Mouse (Mus musculus): ENCODE measurements at regions not wholly inside any gene's neighbourhood (a gene's known extent, or its start where the extent isn't known, plus 50 kb on each side); places are given as distances from the start of the nearest gene placed in this dataset.

DNA sequence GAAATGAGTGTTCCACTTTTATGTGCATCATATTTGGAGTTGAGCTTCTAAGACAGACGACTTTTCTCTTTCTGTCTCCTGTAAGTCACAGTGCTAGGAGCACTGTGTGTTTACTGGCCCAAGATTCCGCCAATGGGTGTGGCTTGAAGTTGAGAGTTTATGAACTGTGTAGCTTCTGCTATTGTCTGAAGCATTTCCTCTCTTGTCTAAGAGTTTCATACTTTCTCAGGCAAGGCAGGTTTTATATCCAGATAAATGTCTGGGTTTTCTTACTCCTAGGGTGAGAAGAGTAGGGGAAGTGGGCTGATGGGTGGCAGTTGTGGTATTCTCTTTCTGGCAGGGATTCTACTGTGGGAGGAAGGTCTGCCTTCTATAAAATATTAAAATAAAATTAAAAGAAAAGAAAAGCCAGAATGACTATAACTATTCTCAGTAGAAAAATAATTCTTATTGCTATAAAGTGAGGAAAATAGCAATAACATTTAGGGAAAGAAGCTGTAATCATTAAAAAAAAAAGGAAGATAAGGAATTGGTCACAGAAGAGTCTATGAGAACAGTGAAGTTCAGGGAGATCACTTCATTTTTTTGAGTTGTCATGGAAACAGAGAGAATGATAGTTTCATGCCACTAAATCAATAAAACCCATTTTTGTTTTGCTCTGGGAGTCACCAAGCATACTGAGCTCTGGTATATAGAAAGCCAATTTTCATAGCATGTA, 147.9 kb upstream of the Cdkn2b start:
- 64% methylated on average over 2 of the region's 2 CpGs for WGBS
- Histone ChIP-seq H3K4me2 (replicated peaks; ENCODE audit: low read depth, low read length, severe bottlenecking) (no peak overlapping the region), H3K4me3 (replicated peaks; ENCODE audit: low read length) (no peak overlapping the region), H3K4me1 (ENCODE audit: control insufficient read depth, insufficient read depth, low read length) (no peaks in the 10 kb centered on the region), H3K9me3 (ENCODE audit: control insufficient read depth, low read length) (no peaks in the 10 kb centered on the region), H3K36me3 (ENCODE audit: control insufficient read depth, insufficient read depth, low read length) (no peaks in the 10 kb centered on the region), H3K27me3 (ENCODE audit: control insufficient read depth, insufficient read depth, low read length) (no peaks in the 10 kb centered on the region), H3K9ac (ENCODE audit: low read depth, low read length, severe bottlenecking) (no peak overlapping the region), H3K27ac (replicated peaks; ENCODE audit: low read depth, low read length) (no peak overlapping the region)
- TF ChIP-seq POLR2A (IDR thresholded peaks at IDR 0.05; ENCODE audit: borderline replicate concordance, extremely low read depth, insufficient read depth, insufficient read length): no peak
- no peak for ATAC-seq (ENCODE audit: low FRiP score, low read depth)
- DNase-seq (ENCODE audit: low spot score): no peak

DNA sequence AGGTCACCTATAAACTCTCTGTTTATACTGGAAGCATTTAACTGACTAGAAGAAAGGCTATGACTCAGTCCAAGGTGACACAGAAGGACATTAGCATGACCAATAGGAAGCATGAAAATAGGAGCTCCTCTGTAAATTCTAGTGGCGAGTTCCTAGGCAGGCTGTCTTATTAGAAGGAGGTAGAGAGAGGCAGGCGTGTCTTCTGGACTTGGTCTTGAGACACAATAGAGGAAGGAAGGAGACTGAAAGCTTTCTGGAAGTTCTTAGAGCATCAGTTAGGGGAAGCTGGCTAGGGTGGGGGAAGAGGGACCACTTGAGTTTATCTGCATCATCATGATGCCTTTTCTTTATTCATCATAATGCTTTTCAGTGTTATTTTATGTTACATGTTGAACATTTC, 147.0 kb upstream of the Cdkn2b start:
- ATAC-seq (ENCODE audit: low FRiP score, low read depth): no peak
- Histone ChIP-seq H3K9me3 (ENCODE audit: control insufficient read depth, low read length) (no peaks in the 10 kb centered on the region), H3K36me3 (ENCODE audit: control insufficient read depth, insufficient read depth, low read length) (no peaks in the 10 kb centered on the region), H3K4me1 (ENCODE audit: control insufficient read depth, insufficient read depth, low read length) (no peaks in the 10 kb centered on the region), H3K4me3 (replicated peaks; ENCODE audit: low read length) (no peak overlapping the region), H3K27ac (replicated peaks; ENCODE audit: low read depth, low read length) (no peak overlapping the region), H3K27me3 (ENCODE audit: control insufficient read depth, insufficient read depth, low read length) (no peaks in the 10 kb centered on the region), H3K9ac (ENCODE audit: low read depth, low read length, severe bottlenecking) (no peak overlapping the region), H3K4me2 (replicated peaks; ENCODE audit: low read depth, low read length, severe bottlenecking) (no peak overlapping the region)
- WGBS: 65% methylated on average over 2 of the region's 2 CpGs
- no peak for TF ChIP-seq POLR2A (IDR thresholded peaks at IDR 0.05; ENCODE audit: borderline replicate concordance, extremely low read depth, insufficient read depth, insufficient read length)
- DNase-seq (ENCODE audit: low spot score): no peak

- DNase-seq (ENCODE audit: low spot score): no peak
- no peak overlapping the region for H3K4me3 ChIP-seq (replicated peaks; ENCODE audit: low read length)
- no peaks in the 10 kb centered on the region for H3K27me3 ChIP-seq (ENCODE audit: control insufficient read depth, insufficient read depth, low read length)
- no peak overlapping the region for H3K9ac ChIP-seq (ENCODE audit: low read depth, low read length, severe bottlenecking)
- H3K27ac ChIP-seq (replicated peaks; ENCODE audit: low read depth, low read length): no peak overlapping the region
- no peak overlapping the region for H3K4me2 ChIP-seq (replicated peaks; ENCODE audit: low read depth, low read length, severe bottlenecking)
- no peak for TF ChIP-seq POLR2A (IDR thresholded peaks at IDR 0.05; ENCODE audit: borderline replicate concordance, extremely low read depth, insufficient read depth, insufficient read length)
- H3K36me3 ChIP-seq (ENCODE audit: control insufficient read depth, insufficient read depth, low read length): no peaks in the 10 kb centered on the region
- H3K4me1 ChIP-seq (ENCODE audit: control insufficient read depth, insufficient read depth, low read length): no peaks in the 10 kb centered on the region
- ATAC-seq (ENCODE audit: low FRiP score, low read depth): no peak
- no peaks in the 10 kb centered on the region for H3K9me3 ChIP-seq (ENCODE audit: control insufficient read depth, low read length)
- 93% methylated on average over 5 of the region's 5 CpGs for WGBS
These were observed 144.1 kb upstream of the Cdkn2b start for GRCm38 (mm10) chr4:89454926-89455325.

GRCm38 (mm10) chr4:89453051-89453450, 142.2 kb upstream of the Cdkn2b start:
- no peak overlapping the region for H3K4me2 ChIP-seq (replicated peaks; ENCODE audit: low read depth, low read length, severe bottlenecking)
- DNase-seq (ENCODE audit: low spot score): no peak
- H3K4me3 ChIP-seq (replicated peaks; ENCODE audit: low read length): no peak overlapping the region
- H3K9ac ChIP-seq (ENCODE audit: low read depth, low read length, severe bottlenecking): no peak overlapping the region
- no peak for TF ChIP-seq POLR2A (IDR thresholded peaks at IDR 0.05; ENCODE audit: borderline replicate concordance, extremely low read depth, insufficient read depth, insufficient read length)
- no peak for ATAC-seq (ENCODE audit: low FRiP score, low read depth)
- H3K9me3 ChIP-seq (ENCODE audit: control insufficient read depth, low read length): no peaks in the 10 kb centered on the region
- H3K27ac ChIP-seq (replicated peaks; ENCODE audit: low read depth, low read length): no peak overlapping the region
- no peaks in the 10 kb centered on the region for H3K36me3 ChIP-seq (ENCODE audit: control insufficient read depth, insufficient read depth, low read length)
- H3K4me1 ChIP-seq (ENCODE audit: control insufficient read depth, insufficient read depth, low read length): no peaks in the 10 kb centered on the region
- no peaks in the 10 kb centered on the region for H3K27me3 ChIP-seq (ENCODE audit: control insufficient read depth, insufficient read depth, low read length)

- no peaks in the 10 kb centered on the region for H3K27me3 ChIP-seq (ENCODE audit: control insufficient read depth, insufficient read depth, low read length)
- H3K36me3 ChIP-seq (ENCODE audit: control insufficient read depth, insufficient read depth, low read length): no peaks in the 10 kb centered on the region
- no peak for ATAC-seq (ENCODE audit: low FRiP score, low read depth)
- H3K9me3 ChIP-seq (ENCODE audit: control insufficient read depth, low read length): no peaks in the 10 kb centered on the region
- DNase-seq (ENCODE audit: low spot score): no peak
- H3K27ac ChIP-seq (replicated peaks; ENCODE audit: low read depth, low read length): no peak overlapping the region
- H3K4me2 ChIP-seq (replicated peaks; ENCODE audit: low read depth, low read length, severe bottlenecking): no peak overlapping the region
- H3K9ac ChIP-seq (ENCODE audit: low read depth, low read length, severe bottlenecking): no peak overlapping the region
- TF ChIP-seq POLR2A (IDR thresholded peaks at IDR 0.05; ENCODE audit: borderline replicate concordance, extremely low read depth, insufficient read depth, insufficient read length): no peak
- 25% methylated on average over 2 of the region's 2 CpGs for WGBS
- no peaks in the 10 kb centered on the region for H3K4me1 ChIP-seq (ENCODE audit: control insufficient read depth, insufficient read depth, low read length)
- no peak overlapping the region for H3K4me3 ChIP-seq (replicated peaks; ENCODE audit: low read length)
These were observed 140.9 kb upstream of the Cdkn2b start for GRCm38 (mm10) chr4:89451741-89452140.
